In genomic region chr12:76803700-76804252, GRCm38 (mm10) we compare ENCODE assay signal across 10 mouse cellular contexts. TPM values are rescaled to one million over a fixed set of nuclear protein-coding genes. Genes with fewer than 3 reads are reported as not detected.
DNase-seq lines count a peak whose midpoint lies in the region; ATAC-seq and TF ChIP-seq lines count a peak whose summit lies in the region.
"Had no signal": no experiment of that assay in that cellular context is flagged by ENCODE, and none has a peak within 500 bp of the region (broad histone marks: within the 10 kb centered on the region; RNA-seq: fewer than 3 reads in every experiment).

No protein-coding gene starts in this region.

- no peaks in the 10 kb centered on the region for H3K36me3 ChIP-seq in midbrain, embryonic 10.5 days
- no peaks in the 10 kb centered on the region for H3K36me3 ChIP-seq in midbrain, embryonic 15.5 days (replicated peaks)
- no peaks in the 10 kb centered on the region for H3K36me3 ChIP-seq in embryonic facial prominence, embryonic 10.5 days (replicated peaks)
- H3K36me3 ChIP-seq in midbrain, postnatal 0 days (ENCODE audit: insufficient read depth, low read length): peaks cover 33% of the 10 kb centered on the region
- H3K36me3 ChIP-seq: embryonic facial prominence, embryonic 12.5 days had no signal

- no peak for ATAC-seq in midbrain, embryonic 15.5 days (replicated peaks)
- ATAC-seq in midbrain, postnatal 0 days (ENCODE audit: low FRiP score): no peak

- peak; percentile 74 for TF ChIP-seq CTCF in midbrain, postnatal 0 days (IDR thresholded peaks at IDR 0.05)

- intact Hi-C loops in heart, postnatal 36 days (cut with DNase I): loop anchor here (2.0 kb wide), 1 partner anchor 153 kb away; no protein-coding TSS in a partner anchor

- H3K4me2 ChIP-seq in midbrain, embryonic 15.5 days: no peak overlapping the region
- no peak overlapping the region for H3K4me2 ChIP-seq in midbrain, postnatal 0 days (ENCODE audit: low read depth, low read length, poor library complexity, severe bottlenecking)
- H3K4me2 ChIP-seq: embryonic facial prominence, embryonic 12.5 days had no signal

- H3K9me3 ChIP-seq in midbrain, embryonic 10.5 days (replicated peaks): no peaks in the 10 kb centered on the region
- no peaks in the 10 kb centered on the region for H3K9me3 ChIP-seq in midbrain, embryonic 15.5 days
- no peaks in the 10 kb centered on the region for H3K9me3 ChIP-seq in embryonic facial prominence, embryonic 10.5 days
- H3K9me3 ChIP-seq in midbrain, postnatal 0 days (ENCODE audit: low read length): no peaks in the 10 kb centered on the region
- H3K9me3 ChIP-seq: embryonic facial prominence, embryonic 12.5 days had no signal

- H3K27ac ChIP-seq in midbrain, embryonic 10.5 days (replicated peaks): no peak overlapping the region
- H3K27ac ChIP-seq in midbrain, embryonic 15.5 days: no peak overlapping the region
- no peak overlapping the region for H3K27ac ChIP-seq in embryonic facial prominence, embryonic 10.5 days (replicated peaks)
- no peak overlapping the region for H3K27ac ChIP-seq in midbrain, postnatal 0 days (ENCODE audit: low read depth, low read length)
- H3K27ac ChIP-seq: embryonic facial prominence, embryonic 12.5 days had no signal

- DNase-seq in midbrain, embryonic 10.5 days (ENCODE audit: low spot score): peak; percentile 41
- peak; percentile 78 for DNase-seq in adrenal gland, postnatal 14 days
- DNase-seq in embryonic facial prominence, embryonic 10.5 days (ENCODE audit: low spot score): peak; percentile 50
- peak; percentile 43 to 47 for DNase-seq in heart, postnatal 36 days
- peak; percentile 69 to 77 for DNase-seq in kidney, postnatal 4 days
- peak; percentile 61 for DNase-seq in midbrain, postnatal 0 days (ENCODE audit: low spot score)
- DNase-seq in urinary bladder, adult 2 months (ENCODE audit: low spot score): no peak

- H3K4me3 ChIP-seq in midbrain, embryonic 10.5 days: no peak overlapping the region
- no peak overlapping the region for H3K4me3 ChIP-seq in midbrain, embryonic 15.5 days
- H3K4me3 ChIP-seq in embryonic facial prominence, embryonic 10.5 days: no peak overlapping the region
- no peak overlapping the region for H3K4me3 ChIP-seq in midbrain, postnatal 0 days (ENCODE audit: low read depth, low read length)
- H3K4me3 ChIP-seq: embryonic facial prominence, embryonic 12.5 days; myocyte had no signal

- peaks cover 6% of the 10 kb centered on the region for H3K27me3 ChIP-seq in midbrain, embryonic 10.5 days (ENCODE audit: low read depth, poor library complexity, severe bottlenecking)
- no peaks in the 10 kb centered on the region for H3K27me3 ChIP-seq in midbrain, embryonic 15.5 days (replicated peaks)
- H3K27me3 ChIP-seq in embryonic facial prominence, embryonic 10.5 days (replicated peaks; ENCODE audit: low read depth, poor library complexity, severe bottlenecking): peaks cover 17% of the 10 kb centered on the region; the same call in 1 of the 2 replicates
- no peaks in the 10 kb centered on the region for H3K27me3 ChIP-seq in midbrain, postnatal 0 days (ENCODE audit: insufficient read depth, low read length)
- H3K27me3 ChIP-seq: embryonic facial prominence, embryonic 12.5 days had no signal

- H3K4me1 ChIP-seq in midbrain, embryonic 10.5 days: peaks cover 14% of the 10 kb centered on the region
- no peaks in the 10 kb centered on the region for H3K4me1 ChIP-seq in midbrain, embryonic 15.5 days
- H3K4me1 ChIP-seq in embryonic facial prominence, embryonic 10.5 days: peaks cover 13% of the 10 kb centered on the region
- H3K4me1 ChIP-seq in midbrain, postnatal 0 days (ENCODE audit: insufficient read depth, low read length): no peaks in the 10 kb centered on the region
- H3K4me1 ChIP-seq: embryonic facial prominence, embryonic 12.5 days had no signal

- no peak overlapping the region for H3K9ac ChIP-seq in midbrain, embryonic 15.5 days
- no peak overlapping the region for H3K9ac ChIP-seq in midbrain, postnatal 0 days (replicated peaks; ENCODE audit: low read length, poor library complexity, severe bottlenecking)
- H3K9ac ChIP-seq: embryonic facial prominence, embryonic 12.5 days had no signal

- WGBS in midbrain, embryonic 10.5 days: 63% methylated on average over 7 of the region's 7 CpGs
- WGBS in midbrain, embryonic 15.5 days: 62% methylated on average over 7 of the region's 7 CpGs
- 62% methylated on average over 7 of the region's 7 CpGs for WGBS in embryonic facial prominence, embryonic 10.5 days
- WGBS in midbrain, postnatal 0 days: 60% methylated on average over 7 of the region's 7 CpGs

RNA-seq across cellular contexts. Expression of gene Gpx2, which starts 8.4 kb away (rescaled TPM):
- polyA plus RNA-seq in midbrain, embryonic 10.5 days (2016; fragmentation: Nextera tagmentation; extraction: Ambion mirVana): not detected in 2 replicates
- 0.06 TPM in 1 of 2 replicates, not detected in the other for polyA plus RNA-seq in midbrain, embryonic 15.5 days (2015; fragmentation: Nextera tagmentation; extraction: Ambion mirVana)
- total RNA-seq in adrenal gland, postnatal 14 days (2021): not detected in 2 replicates
- polyA plus RNA-seq in embryonic facial prominence, embryonic 10.5 days (2016; fragmentation: Nextera tagmentation; extraction: Ambion mirVana): 0.55 and 1.3 TPM in 2 replicates
- not detected for total RNA-seq in heart, postnatal 36 days (2021)
- total RNA-seq in midbrain, postnatal 0 days (2014; rRNA removed): 0.33 TPM in 1 of 2 replicates, not detected in the other
- polyA plus RNA-seq in midbrain, postnatal 0 days (2015; fragmentation: Nextera tagmentation; extraction: Ambion mirVana): 0.21 TPM in 1 of 2 replicates, not detected in the other
- 22.1 and 22.4 TPM in 2 replicates for polyA plus RNA-seq in urinary bladder, adult 2 months (2012; rRNA removed)
- polyA plus RNA-seq: myocyte had no signal

RNA-seq across cellular contexts. Expression of gene Rab15, which starts 18.9 kb away (rescaled TPM):
- 14.5 and 14.6 TPM in 2 replicates for polyA plus RNA-seq in midbrain, embryonic 10.5 days (2016; fragmentation: Nextera tagmentation; extraction: Ambion mirVana)
- polyA plus RNA-seq in midbrain, embryonic 15.5 days (2015; fragmentation: Nextera tagmentation; extraction: Ambion mirVana): 47.0 and 50.2 TPM in 2 replicates
- total RNA-seq in adrenal gland, postnatal 14 days (2021): 1.7 and 4.9 TPM in 2 replicates
- 15.7 and 17.3 TPM in 2 replicates for polyA plus RNA-seq in embryonic facial prominence, embryonic 10.5 days (2016; fragmentation: Nextera tagmentation; extraction: Ambion mirVana)
- under 1 TPM; 0.86 to 0.92 TPM for total RNA-seq in heart, postnatal 36 days (2021)
- total RNA-seq in midbrain, postnatal 0 days (2014; rRNA removed): 91.1 and 122 TPM in 2 replicates
- polyA plus RNA-seq in midbrain, postnatal 0 days (2015; fragmentation: Nextera tagmentation; extraction: Ambion mirVana): 57.2 and 58.9 TPM in 2 replicates
- 64.8 and 68.0 TPM in 2 replicates for polyA plus RNA-seq in urinary bladder, adult 2 months (2012; rRNA removed)

RNA-seq across cellular contexts. Expression of gene Fntb, which starts 38.4 kb away (rescaled TPM):
- 49.4 and 49.9 TPM in 2 replicates for polyA plus RNA-seq in midbrain, embryonic 10.5 days (2016; fragmentation: Nextera tagmentation; extraction: Ambion mirVana)
- 43.5 and 44.3 TPM in 2 replicates for polyA plus RNA-seq in midbrain, embryonic 15.5 days (2015; fragmentation: Nextera tagmentation; extraction: Ambion mirVana)
- total RNA-seq in adrenal gland, postnatal 14 days (2021): 16.5 and 22.0 TPM in 2 replicates
- polyA plus RNA-seq in embryonic facial prominence, embryonic 10.5 days (2016; fragmentation: Nextera tagmentation; extraction: Ambion mirVana): 50.3 and 50.4 TPM in 2 replicates
- 10 to 100 TPM; 13.3 to 14.5 TPM for total RNA-seq in heart, postnatal 36 days (2021)
- 33.3 and 34.3 TPM in 2 replicates for total RNA-seq in midbrain, postnatal 0 days (2014; rRNA removed)
- polyA plus RNA-seq in midbrain, postnatal 0 days (2015; fragmentation: Nextera tagmentation; extraction: Ambion mirVana): 36.6 and 37.8 TPM in 2 replicates
- polyA plus RNA-seq in urinary bladder, adult 2 months (2012; rRNA removed): 18.3 and 19.3 TPM in 2 replicates

RNA-seq across cellular contexts. Expression of gene Churc1, which starts 38.4 kb away (rescaled TPM):
- polyA plus RNA-seq in midbrain, embryonic 10.5 days (2016; fragmentation: Nextera tagmentation; extraction: Ambion mirVana): 117 and 123 TPM in 2 replicates
- polyA plus RNA-seq in midbrain, embryonic 15.5 days (2015; fragmentation: Nextera tagmentation; extraction: Ambion mirVana): 127 and 131 TPM in 2 replicates
- 74.0 and 75.3 TPM in 2 replicates for total RNA-seq in adrenal gland, postnatal 14 days (2021)
- polyA plus RNA-seq in embryonic facial prominence, embryonic 10.5 days (2016; fragmentation: Nextera tagmentation; extraction: Ambion mirVana): 97.1 and 101 TPM in 2 replicates
- total RNA-seq in heart, postnatal 36 days (2021): 10 to 100 TPM; 84.7 to 89.3 TPM
- total RNA-seq in midbrain, postnatal 0 days (2014; rRNA removed): 60.3 and 66.9 TPM in 2 replicates
- 120 and 124 TPM in 2 replicates for polyA plus RNA-seq in midbrain, postnatal 0 days (2015; fragmentation: Nextera tagmentation; extraction: Ambion mirVana)
- polyA plus RNA-seq in urinary bladder, adult 2 months (2012; rRNA removed): 130 and 145 TPM in 2 replicates

Comparison
In these comparisons a context has a peak if more than half of its experiments do, and no peak if none do; other contexts are left out.
1. RNA of gene Gpx2, which starts 8.4 kb away (polyA plus RNA-seq): 22.1 to 22.4 TPM in urinary bladder, adult 2 months; 0.55 to 1.3 TPM in embryonic facial prominence, embryonic 10.5 days, 0.21 TPM in midbrain, postnatal 0 days, 0.06 TPM in midbrain, embryonic 15.5 days and not detected in midbrain, embryonic 10.5 days; every median in the first group is over 10 times any median in the second.